Mouse (Mus musculus): ENCODE data around the gene 1700067P10Rik.

DNA sequence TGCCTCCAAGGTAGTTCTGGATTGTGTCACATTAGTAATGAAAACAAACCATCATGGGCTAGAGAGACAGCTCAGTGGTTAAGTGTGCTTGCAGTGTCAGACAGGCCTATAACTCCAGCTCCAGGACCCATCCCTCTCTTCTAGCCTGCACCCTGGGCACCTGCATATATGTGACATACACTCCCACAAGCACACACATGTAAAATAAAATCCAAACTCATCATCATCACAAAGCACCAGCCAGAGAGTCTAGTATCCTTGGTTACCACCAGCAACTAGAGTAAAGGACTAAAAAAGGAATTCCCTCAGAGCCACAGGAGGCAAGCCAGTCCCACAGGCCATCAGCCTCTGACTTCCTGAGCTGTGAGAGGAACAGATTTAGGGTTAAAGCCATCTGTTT is at the start of gene 1700067P10Rik:
- no peak for TF ChIP-seq CTCF (IDR thresholded peaks at IDR 0.05)
- TF ChIP-seq EP300 (IDR thresholded peaks at IDR 0.05), result no peak
